Mouse (Mus musculus) hindbrain, embryonic 10.5 days (tissue): ENCODE results near the gene Hif3a. TPM values are rescaled to one million over a fixed set of nuclear protein-coding genes. Genes with fewer than 3 reads are reported as not detected.

Experiments used
- DNase-seq: peaks from one replicate; pipeline ENCODE4 v3.0.0-alpha.2; 2017; ENCODE audit warnings: low spot score
- H3K27ac ChIP-seq: fragments of 300-500 bp; sonication (generic); 2 replicates; pipeline ENCODE4 v1.5.1; 2016; ENCODE audit warnings: mild to moderate bottlenecking, moderate library complexity
- H3K27me3 ChIP-seq: fragments of 300-500 bp; sonication (generic); 2 replicates; pipeline ENCODE4 v1.6.1; 2016; ENCODE audit warnings: mild to moderate bottlenecking; ENCODE audit not compliant: poor library complexity, insufficient read depth, severe bottlenecking
- H3K36me3 ChIP-seq: fragments of 300-500 bp; sonication (generic); 2 replicates; pipeline ENCODE4 v1.6.1; 2016; ENCODE audit warnings: mild to moderate bottlenecking, moderate library complexity
- H3K4me1 ChIP-seq: fragments of 300-500 bp; sonication (generic); replicated peaks from 2 replicates; pipeline ENCODE4 v1.6.1; 2016; ENCODE audit warnings: mild to moderate bottlenecking
- H3K4me3 ChIP-seq: fragments of 300-500 bp; sonication (generic); 2 replicates; pipeline ENCODE4 v1.5.1; 2016; ENCODE audit warnings: mild to moderate bottlenecking, moderate library complexity
- H3K9me3 ChIP-seq: fragments of 300-500 bp; sonication (generic); 2 replicates; pipeline ENCODE4 v1.6.1; 2016; ENCODE audit warnings: mild to moderate bottlenecking, moderate library complexity
- WGBS: fragments of 180-500 bp; shearing (Covaris S2); methylation state at CpG from one replicate; pipeline ENCODE4 v1.1.7; 2016; 5-methylcytosine and 5-hydroxymethylcytosine counted together
- polyA plus RNA-seq: library from polyadenylated mRNA; unstranded; fragments of >200 nt; fragmentation: Nextera tagmentation; extraction: Ambion mirVana; gene quantifications from 2 replicates; pipeline ENCODE4 v1.2.1, GENCODE M21; 2016

Gene Hif3a
- polyA plus RNA-seq, 1 experiment from 2014 or later, result 5.6 TPM

DNA sequence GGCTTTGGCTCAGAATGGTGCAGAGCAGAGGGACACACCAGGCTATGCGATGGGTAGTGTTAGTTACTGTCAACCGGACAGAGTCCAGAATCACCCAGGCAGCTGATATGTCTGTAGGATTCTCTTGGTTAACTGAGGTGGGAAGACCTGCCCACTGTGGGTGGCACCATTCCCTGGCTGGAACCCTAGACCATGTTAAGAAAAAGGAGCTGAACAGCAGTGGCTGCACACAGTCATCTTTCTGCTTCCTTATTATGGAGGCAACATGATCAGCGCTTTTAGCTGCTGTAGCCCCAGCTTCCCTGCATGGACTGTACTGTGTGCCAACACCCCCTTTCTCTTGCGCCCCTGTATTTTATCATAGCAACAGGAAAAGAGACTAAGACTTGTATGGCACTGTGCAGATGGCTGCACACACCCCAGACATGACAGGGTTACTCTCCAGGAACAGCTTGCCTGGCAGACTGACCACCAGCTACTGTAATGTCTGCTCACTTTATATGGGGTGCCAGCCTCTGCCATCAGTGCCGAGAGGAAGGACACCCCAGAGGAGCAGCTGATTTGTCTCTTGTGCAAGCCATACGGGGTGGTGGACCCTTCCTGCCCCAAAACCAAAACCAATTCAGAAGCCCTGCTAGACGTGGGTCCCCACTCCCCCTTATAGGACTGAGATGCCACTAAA, 50.2 kb downstream of the Hif3a start:
- Histone ChIP-seq H3K9me3 (no peaks in the 10 kb centered on the region), H3K4me3 (no peak overlapping the region), H3K4me1 (no peaks in the 10 kb centered on the region), H3K36me3 (peaks cover 100% of the 10 kb centered on the region), H3K27me3 (no peaks in the 10 kb centered on the region), H3K27ac (no peak overlapping the region)
- WGBS, result 93% methylated on average over 7 of the region's 7 CpGs
- DNase-seq, result no peak

- Histone ChIP-seq H3K4me1 (no peaks in the 10 kb centered on the region), H3K4me3 (no peak overlapping the region), H3K27ac (no peak overlapping the region), H3K36me3 (peaks cover 100% of the 10 kb centered on the region), H3K9me3 (0 out of 2 replicates have a peak, but pooled peaks cover under 1% of the 10 kb centered on the region), H3K27me3 (no peaks in the 10 kb centered on the region)
- no peak for DNase-seq
- WGBS, result 92% methylated on average over 5 of the region's 5 CpGs
Observed at GRCm38 (mm10) chr7:17010010-17010347, 52.2 kb downstream of the Hif3a start.

- Histone ChIP-seq H3K4me1 (no peaks in the 10 kb centered on the region), H3K27me3 (no peaks in the 10 kb centered on the region), H3K27ac (no peak overlapping the region), H3K4me3 (no peak overlapping the region), H3K9me3 (0 out of 2 replicates have a peak, but pooled peaks cover 4% of the 10 kb centered on the region), H3K36me3 (peaks cover 100% of the 10 kb centered on the region)
- no peak for DNase-seq
- 94% methylated on average over 16 of the region's 16 CpGs for WGBS
Observed at GRCm38 (mm10) chr7:17009326-17010009, 52.8 kb downstream of the Hif3a start.

- 84% methylated on average over 4 of the region's 4 CpGs for WGBS
- Histone ChIP-seq H3K27me3 (no peaks in the 10 kb centered on the region), H3K36me3 (peaks cover 91% of the 10 kb centered on the region), H3K4me3 (no peak overlapping the region), H3K27ac (no peak overlapping the region), H3K4me1 (no peaks in the 10 kb centered on the region), H3K9me3 (0 out of 2 replicates have a peak, but pooled peaks cover 4% of the 10 kb centered on the region)
- no peak for DNase-seq
Observed at GRCm38 (mm10) chr7:17007300-17007699, 54.9 kb downstream of the Hif3a start.

- Histone ChIP-seq H3K4me1 (no peaks in the 10 kb centered on the region), H3K27me3 (no peaks in the 10 kb centered on the region), H3K4me3 (no peak overlapping the region), H3K9me3 (0 out of 2 replicates have a peak, but pooled peaks cover 4% of the 10 kb centered on the region), H3K36me3 (peaks cover 79% of the 10 kb centered on the region), H3K27ac (no peak overlapping the region)
- no peak for DNase-seq
- 89% methylated on average over 7 of the region's 7 CpGs for WGBS
Observed at GRCm38 (mm10) chr7:17004716-17005115, 57.5 kb downstream of the Hif3a start.

DNA sequence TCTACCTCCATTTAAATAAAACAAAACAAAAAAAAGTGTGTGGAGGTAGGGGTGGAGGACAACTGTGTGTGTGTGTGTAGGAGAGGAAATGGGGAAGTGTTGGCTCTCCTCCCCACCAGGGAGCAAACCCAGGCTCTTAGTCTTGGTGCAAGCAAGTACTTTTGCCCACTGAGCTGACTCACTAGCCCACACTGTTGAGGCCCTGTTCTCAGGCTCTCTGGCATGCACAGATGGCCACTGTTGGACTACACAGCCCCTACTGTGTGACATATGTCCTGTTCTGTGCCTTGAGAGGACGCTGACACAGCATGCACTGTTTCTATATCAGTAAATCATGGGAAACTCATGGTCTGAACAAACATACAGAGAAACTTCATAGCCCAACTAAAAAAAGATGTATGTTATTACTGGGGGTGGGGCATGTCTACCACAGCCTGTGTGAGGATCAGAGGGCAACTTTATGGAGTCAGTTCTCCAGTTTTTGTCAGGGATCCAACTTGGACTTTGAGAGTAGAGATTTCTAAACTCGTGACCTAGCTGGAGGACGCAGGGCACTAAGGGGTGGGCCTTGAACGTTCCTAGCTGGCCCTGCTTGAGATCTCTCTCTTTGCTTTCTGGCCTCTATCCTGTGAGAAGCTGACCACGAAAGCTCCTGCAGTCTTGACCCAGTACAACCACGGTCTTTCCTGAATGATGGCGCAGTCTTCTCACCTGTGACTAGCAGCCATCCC, 58.8 kb downstream of the Hif3a start:
- H3K9me3 ChIP-seq, result 0 out of 2 replicates have a peak, but pooled peaks cover 4% of the 10 kb centered on the region
- WGBS, result 83% methylated on average over 7 of the region's 7 CpGs
- H3K27ac ChIP-seq, result no peak overlapping the region
- no peak overlapping the region for H3K4me3 ChIP-seq
- H3K4me1 ChIP-seq, result no peaks in the 10 kb centered on the region
- H3K27me3 ChIP-seq, result no peaks in the 10 kb centered on the region
- peaks cover 76% of the 10 kb centered on the region for H3K36me3 ChIP-seq
- no peak for DNase-seq

- DNase-seq, result peak; percentile 85
- H3K27me3 ChIP-seq, result no peaks in the 10 kb centered on the region
- H3K4me3 ChIP-seq, result no peak overlapping the region
- 0 out of 2 replicates have a peak, but pooled peaks cover 4% of the 10 kb centered on the region for H3K9me3 ChIP-seq
- 13% methylated on average over 7 of the region's 7 CpGs for WGBS
- no peak overlapping the region for H3K27ac ChIP-seq
- no peaks in the 10 kb centered on the region for H3K4me1 ChIP-seq
- peaks cover 76% of the 10 kb centered on the region for H3K36me3 ChIP-seq
Observed at GRCm38 (mm10) chr7:17002375-17003195, 59.6 kb downstream of the Hif3a start.

DNA sequence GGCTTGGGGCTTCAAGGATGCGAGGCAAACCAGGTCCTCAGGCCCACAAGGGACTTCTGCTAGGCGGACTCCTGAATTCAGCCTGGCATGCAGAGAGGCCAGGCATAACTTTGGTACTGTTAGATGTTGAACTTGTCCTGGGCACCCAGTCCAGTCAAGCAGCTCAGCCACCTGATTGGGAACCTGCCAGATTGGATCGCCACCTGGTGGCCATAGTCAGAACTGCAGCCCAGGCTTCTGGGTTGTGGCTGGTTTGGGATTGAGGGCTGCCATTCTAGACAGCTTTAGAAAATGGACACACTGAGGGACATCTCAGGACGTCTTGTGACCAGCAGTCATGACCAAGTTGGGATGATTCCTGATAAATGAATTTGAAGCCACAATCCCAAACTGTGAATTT, 62.6 kb downstream of the Hif3a start:
- H3K27me3 ChIP-seq, result peaks cover 5% of the 10 kb centered on the region; the same call in 1 of the 2 replicates
- no peak overlapping the region for H3K27ac ChIP-seq
- H3K4me1 ChIP-seq, result peaks cover 22% of the 10 kb centered on the region
- no peak overlapping the region for H3K4me3 ChIP-seq
- H3K9me3 ChIP-seq, result 0 out of 2 replicates have a peak, but pooled peaks cover under 1% of the 10 kb centered on the region
- 22% methylated on average over 4 of the region's 4 CpGs for WGBS
- DNase-seq, result peak; percentile 87
- H3K36me3 ChIP-seq, result peaks cover 72% of the 10 kb centered on the region

DNA sequence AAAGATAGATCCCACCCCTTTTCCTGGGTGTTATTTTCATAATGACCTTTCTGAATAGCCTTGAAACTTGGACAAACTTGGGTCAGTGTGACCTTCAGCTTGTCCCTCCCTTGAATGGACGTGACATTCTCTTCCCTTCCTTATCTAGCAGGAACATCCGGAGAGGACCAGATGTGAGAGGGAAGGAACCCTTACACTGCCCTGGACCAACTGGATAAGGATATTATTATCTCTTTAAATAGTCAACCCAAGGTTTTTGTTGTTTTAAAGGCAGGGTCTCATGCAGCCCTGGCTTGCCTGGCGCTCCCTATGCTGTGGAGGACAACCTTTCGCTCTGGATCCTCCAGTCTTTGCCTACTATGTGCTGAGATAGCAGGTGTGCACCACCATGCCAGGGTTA, 63.0 kb downstream of the Hif3a start:
- Histone ChIP-seq H3K4me1 (peaks cover 26% of the 10 kb centered on the region), H3K27me3 (peaks cover 5% of the 10 kb centered on the region; the same call in 1 of the 2 replicates), H3K36me3 (peaks cover 68% of the 10 kb centered on the region), H3K9me3 (no peaks in the 10 kb centered on the region), H3K4me3 (no peak overlapping the region), H3K27ac (no peak overlapping the region)
- WGBS, result 74% methylated on average over 4 of the region's 4 CpGs
- DNase-seq, result no peak

DNA sequence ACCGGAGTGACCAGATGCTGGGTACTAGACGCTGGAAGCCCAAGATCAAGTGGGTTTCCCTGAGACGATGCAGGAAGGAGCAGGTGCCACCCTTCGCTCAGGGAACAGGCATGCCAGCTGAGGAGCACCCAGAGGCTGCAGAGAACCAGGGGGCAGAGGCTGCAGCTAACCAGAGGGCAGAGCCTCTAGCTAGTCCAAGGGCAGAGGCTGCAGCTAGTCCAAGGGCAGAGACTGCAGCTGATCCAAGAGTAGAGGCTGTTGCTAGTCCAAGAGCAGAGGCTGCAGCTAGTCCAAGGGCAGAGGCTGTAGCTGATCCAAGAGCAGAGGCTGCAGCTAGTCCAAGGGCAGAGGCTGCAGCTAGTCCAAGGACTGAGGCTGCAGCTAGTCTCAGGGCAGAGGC, 66.9 kb downstream of the Hif3a start:
- peak overlapping the region; percentile 92 for H3K27ac ChIP-seq

GRCm38 (mm10) chr7:16994400-16994799, 67.8 kb downstream of the Hif3a start:
- peaks cover 5% of the 10 kb centered on the region; the same call in 1 of the 2 replicates for H3K27me3 ChIP-seq
- H3K27ac ChIP-seq, result peak overlapping the region; percentile 92
- WGBS, result 13% methylated on average over 20 of the region's 20 CpGs
- H3K36me3 ChIP-seq, result peaks cover 42% of the 10 kb centered on the region
- no peak for DNase-seq
- H3K4me1 ChIP-seq, result peaks cover 63% of the 10 kb centered on the region
- peaks cover 7% of the 10 kb centered on the region for H3K9me3 ChIP-seq
- peak overlapping the region; percentile 66 for H3K4me3 ChIP-seq

More for the DNA sequence above, 66.9 kb downstream of the Hif3a start:
- peaks cover 5% of the 10 kb centered on the region; the same call in 1 of the 2 replicates for H3K27me3 ChIP-seq
- H3K36me3 ChIP-seq, result peaks cover 47% of the 10 kb centered on the region
- peaks cover 58% of the 10 kb centered on the region for H3K4me1 ChIP-seq
- H3K4me3 ChIP-seq, result peak overlapping the region; percentile 66
- DNase-seq, result no peak
- H3K9me3 ChIP-seq, result peaks cover 4% of the 10 kb centered on the region; the same call in 1 of the 2 replicates
- WGBS, result 96% methylated on average over 4 of the region's 4 CpGs
